Mouse (Mus musculus) telencephalon, adult 2 months (tissue): ENCODE measurements at regions not wholly inside any gene's neighbourhood (a gene's known extent, or its start where the extent isn't known, plus 50 kb on each side); places are given as distances from the start of the nearest gene placed in this dataset.

ENCODE experiments used
- DNase-seq: peaks from one replicate; pipeline ENCODE4 v3.0.0-alpha.2; 2011; ENCODE audit warnings: low read depth, low spot score

DNA sequence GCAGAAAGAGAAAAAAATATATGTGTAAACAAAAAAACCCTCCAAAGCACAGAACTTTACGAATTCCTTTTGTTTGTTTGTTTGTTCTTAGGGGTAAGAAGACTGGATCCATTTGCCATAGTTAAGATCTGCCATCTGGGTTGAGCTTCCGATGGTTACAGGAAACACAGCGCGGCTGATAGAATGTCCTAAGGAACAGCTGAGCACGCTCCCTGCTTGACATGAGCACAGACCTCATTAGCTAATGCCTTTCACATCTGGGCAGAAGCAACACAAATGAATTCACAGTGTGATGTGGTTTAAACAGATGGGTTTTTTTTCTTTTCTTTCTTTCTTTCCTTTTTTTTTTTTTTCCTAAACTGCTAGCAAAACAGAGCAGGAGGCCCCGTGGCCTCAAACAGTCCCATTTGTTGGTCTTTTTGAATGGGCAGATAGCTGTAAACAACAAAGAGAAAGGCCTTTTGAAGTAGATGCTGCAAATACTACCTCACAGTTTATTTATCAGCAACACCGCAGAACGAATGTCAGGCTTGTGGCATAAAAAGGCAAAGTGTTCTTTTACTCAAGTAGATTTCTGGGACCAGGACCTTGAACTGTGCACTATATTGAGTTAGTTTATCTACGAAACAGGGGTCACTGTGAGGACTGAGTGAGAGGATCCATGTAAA is 61.0 kb upstream of the Raph1 start:
- DNase-seq, result no peak

DNA sequence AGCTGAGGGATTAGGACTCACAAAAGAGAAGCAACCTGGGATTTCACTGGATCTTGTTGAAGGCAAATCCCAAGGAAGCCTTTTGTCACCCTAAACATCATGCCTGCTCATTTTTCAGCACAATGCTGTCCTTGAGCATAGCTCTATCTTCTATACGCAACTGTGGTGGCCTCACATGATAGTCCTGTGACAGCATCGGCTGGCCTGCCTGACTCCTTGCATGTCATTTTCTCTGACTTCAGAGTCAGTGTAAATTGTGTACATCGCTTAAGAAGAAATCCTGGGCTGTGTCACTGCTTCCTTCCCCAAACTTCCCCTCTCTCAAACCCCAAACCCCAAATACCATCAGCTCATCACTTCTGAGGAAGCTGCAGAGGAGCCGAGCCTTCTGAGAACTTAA is 60.5 kb upstream of the Raph1 start:
- DNase-seq, result no peak

DNA sequence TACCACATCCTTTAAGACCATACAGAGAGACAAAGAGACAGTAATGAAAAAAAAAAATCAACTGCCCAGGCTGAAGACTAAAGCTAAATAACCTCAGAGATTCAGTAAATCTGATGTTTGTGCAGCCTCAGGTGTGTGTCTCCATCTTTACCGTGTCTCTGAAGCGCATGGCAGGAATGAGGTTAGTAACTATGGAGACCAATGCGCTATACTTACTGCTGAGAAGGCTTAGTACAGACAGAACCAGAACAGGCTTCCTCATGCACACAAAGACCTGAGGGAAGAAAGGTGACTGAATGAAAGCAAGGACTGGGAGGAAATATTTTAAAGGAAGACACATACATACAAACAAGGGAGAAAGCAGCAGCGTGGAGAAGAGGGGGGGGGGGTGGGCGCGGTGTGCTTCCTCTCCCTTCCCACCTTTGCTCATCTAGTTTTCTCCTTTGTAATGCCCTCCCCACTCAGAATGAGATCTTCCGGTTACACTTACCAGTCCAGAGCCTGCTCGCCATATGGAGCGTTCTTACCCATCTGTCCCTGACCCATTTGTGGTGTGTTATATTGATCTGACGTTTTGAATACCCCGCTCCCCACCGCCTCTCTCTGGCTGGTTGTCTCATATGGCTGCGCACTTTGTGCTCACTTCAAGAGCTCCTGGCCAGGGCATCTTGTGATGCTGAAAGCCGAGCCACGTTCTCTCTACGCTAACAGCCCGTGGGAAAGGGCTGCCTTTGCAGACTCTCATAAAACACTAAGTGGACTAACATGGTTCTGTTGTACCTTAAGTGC is 59.0 kb upstream of the Raph1 start:
- peak; percentile 50 for DNase-seq

DNA sequence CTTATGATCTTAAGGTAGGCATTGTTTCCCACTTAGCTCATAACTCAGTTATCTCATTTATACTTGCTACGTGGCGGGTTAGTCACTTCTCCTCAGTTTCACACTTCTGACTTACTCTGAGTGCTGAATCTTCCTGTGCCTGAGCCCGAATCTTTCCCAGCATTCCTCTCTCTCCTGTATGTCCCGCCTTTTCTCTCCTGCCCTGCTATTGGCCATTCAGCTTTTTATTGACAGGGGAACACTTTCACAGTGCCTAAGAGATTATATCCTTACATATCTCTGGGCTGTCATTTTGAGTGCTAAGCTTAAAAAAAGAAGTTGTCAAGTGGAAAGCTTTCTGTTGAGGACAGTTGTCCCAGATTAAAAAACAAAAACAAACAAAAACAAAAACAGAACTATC is 57.3 kb upstream of the Raph1 start:
- no peak for DNase-seq

- no peak for DNase-seq
These were observed 56.6 kb upstream of the Raph1 start for GRCm38 (mm10) chr1:60623440-60624016.

DNA sequence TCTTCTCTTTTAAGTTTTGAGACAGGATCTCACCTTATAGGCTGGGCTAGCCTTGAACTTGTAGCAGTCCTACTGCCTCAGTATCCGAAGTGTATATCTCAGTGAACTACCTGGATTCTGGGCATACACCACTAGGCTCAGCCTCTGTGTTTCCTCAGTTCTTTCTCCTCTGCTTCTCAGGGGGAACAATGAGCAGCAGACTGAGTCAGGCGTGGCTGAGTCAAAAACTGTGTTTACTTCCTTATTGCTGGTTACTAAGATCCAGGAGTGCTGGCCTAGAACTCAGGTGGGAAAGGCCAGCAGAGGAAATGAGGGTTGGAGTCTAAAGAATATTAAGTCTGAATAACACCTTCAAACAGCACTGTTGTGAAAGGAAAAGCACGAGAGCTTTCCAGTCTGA is 54.9 kb upstream of the Raph1 start:
- no peak for DNase-seq

DNA sequence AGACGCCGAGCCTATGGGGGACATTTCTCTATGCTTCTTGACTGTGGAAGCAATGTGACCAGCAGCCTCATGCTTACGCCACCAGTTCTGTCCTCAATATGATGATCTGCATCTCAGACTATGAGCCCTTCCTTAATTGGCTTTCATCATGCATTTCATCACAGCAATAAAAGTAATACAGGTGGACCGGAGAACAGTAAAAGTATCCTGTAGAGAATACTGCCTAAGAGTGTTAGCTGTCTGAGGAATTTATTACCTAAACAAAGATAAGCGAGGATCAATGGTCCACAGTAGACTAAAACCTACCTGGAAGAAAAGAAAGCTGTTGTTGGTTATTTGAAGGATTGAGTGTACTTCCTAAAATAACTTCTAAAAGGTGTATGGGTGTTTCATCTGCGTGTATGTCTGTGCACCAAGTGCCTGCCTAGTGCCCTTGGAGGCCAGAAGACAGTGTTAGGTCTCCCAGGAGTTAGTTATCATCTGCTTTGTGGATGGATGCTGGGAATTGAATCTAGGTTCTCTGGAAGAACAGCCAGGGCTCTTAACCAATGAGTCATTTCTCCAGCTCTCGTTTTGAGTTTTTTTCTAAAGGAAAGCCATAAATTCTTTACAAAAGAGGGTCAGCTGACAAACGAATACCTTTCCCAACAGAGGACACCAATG is 54.3 kb upstream of the Raph1 start:
- no peak for DNase-seq

GRCm38 (mm10) chr1:60618389-60618788 is 51.5 kb upstream of the Raph1 start:
- DNase-seq, result no peak

GRCm38 (mm10) chr1:60616916-60617315 is 50.0 kb upstream of the Raph1 start:
- no peak for DNase-seq
